Mouse (Mus musculus): ENCODE measurements around the gene Lrrc41.
A peak's percentile ranks its signal among the peaks of the same experiment; 100 is the strongest.

Gene Lrrc41

DNA sequence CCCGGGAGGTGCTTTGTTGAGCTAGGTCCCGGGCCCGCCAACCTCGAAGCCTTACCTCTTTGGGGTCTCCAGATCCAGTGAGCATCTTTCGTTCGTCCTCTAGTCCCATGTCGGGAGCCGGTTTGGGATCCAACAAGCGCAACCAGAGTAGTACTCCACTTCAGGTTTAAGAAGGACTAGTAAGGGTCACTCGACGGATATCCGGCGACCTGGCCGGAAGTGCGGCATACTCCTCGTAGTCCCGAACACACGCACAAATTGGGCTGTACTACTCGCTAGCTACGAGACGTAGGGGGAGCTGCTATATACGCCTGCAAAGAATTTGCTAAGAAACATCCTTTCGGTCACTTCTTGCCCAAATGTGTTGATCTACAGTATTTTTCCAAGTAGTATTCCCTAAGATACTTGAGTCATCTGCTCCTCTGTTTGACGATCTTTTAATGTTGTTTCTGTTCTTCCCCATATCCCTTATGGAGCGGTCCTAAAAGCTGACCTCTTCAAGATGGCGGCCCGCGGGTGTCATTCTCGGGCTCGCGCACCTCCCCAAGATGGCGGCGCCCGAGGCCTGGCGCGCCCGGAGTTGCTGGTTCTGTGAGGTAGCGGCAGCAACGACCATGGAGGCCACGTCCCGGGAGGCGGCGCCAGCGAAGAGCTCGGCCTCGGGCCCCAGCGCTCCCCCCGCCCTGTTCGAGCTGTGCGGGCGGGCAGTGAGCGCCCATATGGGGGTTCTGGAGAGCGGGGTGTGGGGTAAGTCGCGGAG lies at the start of gene Lrrc41, which contains the start of gene Uqcrh:
Gene Lrrc41 (plus strand): TSS at position 409 of the 760 bp plus-strand sequence.
Gene Uqcrh (minus strand): TSS at position 211 of the 760 bp plus-strand sequence.
- peak; percentile 94 for DNase-seq (ENCODE audit: low spot score in 2 of 2)

DNA sequence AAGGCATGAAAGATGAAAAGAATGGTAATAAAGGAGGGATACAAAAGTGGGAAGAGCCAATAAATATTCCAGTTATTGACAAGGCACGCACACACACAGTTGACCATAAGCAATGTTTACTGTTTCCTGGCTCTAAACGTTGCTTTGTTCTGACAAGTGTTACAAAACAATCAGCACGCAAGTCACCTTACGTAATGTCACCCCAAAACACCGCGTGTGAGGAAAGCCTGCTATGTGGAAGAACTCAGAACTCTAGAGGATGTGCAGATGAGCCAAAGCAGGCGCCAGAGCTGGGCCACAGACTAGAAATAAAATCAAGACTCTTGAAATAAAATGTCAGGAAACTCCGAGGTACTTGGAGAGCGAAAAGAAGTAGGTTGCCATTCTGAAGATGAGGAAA lies 42.2 kb upstream of the Lrrc41 start:
- DNase-seq (ENCODE audit: low spot score in 2 of 2), result no peak

DNA sequence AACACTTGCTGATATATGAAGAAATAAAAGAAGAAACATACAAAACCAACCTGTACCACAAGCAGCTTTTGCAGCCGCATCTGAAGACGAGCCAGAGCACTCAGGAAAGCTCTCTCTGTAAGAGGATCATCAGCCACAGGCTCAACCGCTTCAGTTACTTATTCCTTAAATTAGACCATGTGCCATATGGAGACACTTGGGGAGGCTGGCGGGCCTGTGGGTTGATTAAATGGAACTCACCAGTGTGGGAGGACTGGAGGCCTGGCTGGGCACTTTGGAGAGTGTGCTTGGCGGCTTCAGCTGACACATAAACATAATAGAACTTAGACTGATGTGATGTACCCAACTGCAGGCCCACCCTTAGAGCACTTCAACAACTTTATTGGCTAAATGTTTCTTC lies 41.7 kb upstream of the Lrrc41 start:
- peak; percentile 62 to 73 for DNase-seq (ENCODE audit: low spot score in 2 of 2)

DNA sequence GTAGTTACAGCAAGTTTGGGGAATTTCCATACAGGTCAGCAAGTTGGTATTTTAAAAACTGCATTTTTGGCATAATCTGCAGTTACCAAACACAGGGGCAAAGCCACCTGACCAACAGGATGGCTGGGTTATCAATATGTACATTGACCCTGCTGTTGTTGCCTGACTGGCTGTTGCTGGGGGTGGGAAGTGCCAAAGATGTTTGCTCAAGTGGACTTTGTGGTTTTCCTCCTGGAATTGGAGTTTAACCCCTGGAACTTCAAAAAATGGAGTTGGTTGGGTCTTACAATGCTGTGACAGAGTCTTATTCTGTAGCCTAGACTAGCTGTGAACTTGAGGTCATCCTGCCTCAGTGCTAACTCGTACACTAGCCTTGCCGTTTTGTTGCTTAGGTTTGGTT lies 34.6 kb upstream of the Lrrc41 start:
- DNase-seq (ENCODE audit: low spot score in 2 of 2), result no peak

DNA sequence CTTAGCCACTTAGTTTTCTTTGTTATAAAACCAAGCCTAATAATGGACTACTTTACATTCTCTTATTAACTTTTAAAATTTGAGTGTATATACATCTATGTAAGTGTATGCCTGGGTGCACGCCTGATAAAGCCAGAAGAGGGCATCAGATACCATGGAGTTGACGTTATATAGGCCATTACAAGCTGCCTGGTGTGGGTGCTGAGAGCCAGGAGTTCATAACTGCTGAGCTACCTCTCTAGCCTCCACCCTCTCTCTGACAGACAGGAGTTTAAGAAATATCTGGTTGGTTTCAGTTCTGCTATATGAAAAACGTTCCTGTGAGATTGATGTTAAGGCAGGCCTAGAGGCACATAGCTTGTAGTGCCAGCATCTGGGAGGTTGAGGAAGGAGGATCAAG lies 32.9 kb upstream of the Lrrc41 start:
- DNase-seq (ENCODE audit: low spot score in 2 of 2), result no peak

DNA sequence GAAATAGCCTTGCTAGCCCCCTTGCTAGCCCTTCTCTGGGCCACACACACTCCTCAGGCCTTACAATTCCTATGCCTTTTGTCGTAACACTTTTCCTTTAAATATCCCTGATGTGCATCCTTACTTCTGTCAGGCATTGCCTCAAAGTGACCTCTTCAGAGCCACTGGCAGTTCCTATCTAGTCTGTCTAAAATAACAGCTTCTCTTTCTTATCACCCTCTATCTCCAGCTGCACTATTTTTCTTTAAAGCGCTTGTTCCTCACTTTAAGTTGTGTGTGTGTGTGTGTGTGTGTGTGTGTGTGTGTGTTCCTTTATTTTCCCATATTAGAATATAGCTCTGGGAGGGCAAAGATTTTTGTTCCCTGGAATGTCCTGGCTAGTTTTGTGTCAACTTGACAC lies 28.5 kb upstream of the Lrrc41 start:
- no peak for DNase-seq (ENCODE audit: low spot score in 2 of 2)

DNA sequence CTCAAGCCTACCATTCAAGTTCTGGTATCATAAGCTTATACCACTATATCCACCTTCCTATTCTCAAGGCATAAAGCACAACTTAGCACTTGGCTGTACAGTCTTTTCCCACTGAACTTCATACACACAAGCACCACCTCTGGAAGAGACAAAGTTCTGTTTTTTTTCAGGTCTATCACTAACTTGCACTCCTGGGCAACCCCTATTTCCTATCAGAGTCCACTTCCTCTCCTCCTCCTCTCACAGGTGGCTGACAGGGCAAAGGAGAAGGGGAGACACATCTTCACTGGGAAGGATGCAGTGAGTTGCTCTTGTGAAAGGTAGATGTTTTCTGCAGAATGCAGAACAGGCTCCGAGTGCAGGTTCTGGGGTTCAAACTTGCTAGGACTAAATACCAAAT lies 27.4 kb upstream of the Lrrc41 start:
- no peak for DNase-seq (ENCODE audit: low spot score in 2 of 2)

DNA sequence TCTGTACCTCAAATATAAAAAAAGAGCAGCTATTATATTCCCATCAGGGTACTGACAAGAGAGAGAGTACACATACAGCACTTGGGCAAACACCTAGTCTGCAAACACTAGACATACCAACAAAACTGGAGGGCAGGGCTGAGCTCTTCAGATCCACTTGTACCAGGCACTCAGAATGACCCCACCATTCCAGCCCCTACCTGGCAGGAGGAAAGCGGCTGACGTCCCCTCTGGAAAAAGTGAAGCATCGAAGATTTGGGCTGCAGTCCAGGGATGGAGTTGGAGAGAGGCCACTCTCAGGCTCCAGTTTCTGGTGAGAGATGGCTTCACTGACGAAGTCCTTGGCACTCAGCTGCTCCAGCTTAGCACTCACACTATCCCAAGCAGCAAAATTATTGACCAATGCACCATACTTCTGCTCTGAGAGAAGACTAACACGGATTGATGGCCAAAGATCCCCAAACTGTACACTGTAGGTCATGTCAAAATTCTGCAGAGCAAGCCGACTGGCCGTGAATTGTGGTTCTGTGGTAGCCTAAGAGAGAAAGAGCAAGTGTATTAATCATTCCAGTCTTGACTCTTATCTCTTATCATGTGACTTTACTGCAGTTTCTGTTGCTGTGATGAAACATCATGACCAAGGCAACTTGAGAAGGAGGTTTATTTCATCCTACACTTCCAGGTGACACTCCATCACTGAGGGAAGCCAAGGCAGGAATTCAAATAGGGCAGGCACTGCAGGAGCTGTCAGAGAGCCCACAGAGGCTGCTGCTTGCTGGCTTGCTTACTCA lies 26.7 kb upstream of the Lrrc41 start:
- DNase-seq (ENCODE audit: low spot score in 2 of 2), result no peak

DNA sequence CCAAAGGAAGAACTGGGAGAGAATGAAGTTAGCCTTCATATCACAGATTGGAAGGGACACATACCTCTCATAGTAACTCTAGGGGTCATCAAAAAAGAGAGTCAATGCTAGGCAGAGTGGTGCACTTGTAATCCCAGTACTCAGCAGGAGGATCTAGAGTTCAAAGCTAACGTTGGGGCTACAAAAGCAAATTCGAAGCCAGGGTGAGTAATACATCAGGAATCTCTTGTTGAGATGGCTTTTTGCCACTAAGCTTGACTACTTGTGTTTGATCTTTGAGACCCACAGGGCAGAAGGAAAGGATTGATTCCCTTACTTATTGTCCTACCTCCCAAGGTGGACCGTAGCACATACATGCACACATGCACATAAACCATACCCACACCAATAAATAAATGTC lies 25.9 kb upstream of the Lrrc41 start:
- DNase-seq (ENCODE audit: low spot score in 2 of 2), result no peak

DNA sequence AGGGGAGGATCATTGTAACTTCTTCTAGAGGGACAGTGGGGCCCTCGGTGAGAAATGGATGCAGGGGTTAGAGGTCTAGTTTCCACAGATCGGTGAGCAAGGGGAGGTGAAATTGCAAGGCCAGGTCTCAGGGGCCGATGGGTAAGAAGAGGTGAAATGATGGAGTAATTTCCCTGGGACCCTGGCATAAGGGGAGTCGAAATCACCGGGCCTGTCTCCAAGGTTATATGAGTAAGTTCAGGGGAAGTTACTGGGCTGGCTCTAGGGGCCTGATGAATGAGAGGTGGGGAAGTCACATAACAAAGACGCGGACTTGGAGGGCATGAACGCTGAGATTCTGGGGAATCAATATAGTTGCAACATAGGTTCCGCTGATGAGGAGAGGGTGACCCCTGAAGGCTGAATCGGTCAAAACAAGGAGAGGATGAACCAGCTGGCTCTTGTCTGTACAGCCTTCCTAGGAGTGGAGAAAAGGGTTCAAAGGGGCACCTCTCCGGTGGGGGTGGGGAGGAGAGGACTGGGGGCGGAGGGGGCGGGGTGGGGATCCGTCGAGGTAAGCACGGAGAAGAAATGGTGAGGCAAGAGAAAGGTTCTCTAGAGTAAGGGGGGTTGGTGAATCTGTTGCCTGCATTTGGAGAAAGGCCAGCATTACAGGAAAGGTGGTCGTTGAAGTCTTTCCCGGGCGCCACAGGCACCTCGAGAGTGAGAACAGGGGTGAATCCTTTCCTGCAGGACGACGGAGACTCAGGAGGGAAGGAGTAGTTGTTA lies 22.4 kb upstream of the Lrrc41 start:
- DNase-seq (ENCODE audit: low spot score in 2 of 2), result no peak

DNA sequence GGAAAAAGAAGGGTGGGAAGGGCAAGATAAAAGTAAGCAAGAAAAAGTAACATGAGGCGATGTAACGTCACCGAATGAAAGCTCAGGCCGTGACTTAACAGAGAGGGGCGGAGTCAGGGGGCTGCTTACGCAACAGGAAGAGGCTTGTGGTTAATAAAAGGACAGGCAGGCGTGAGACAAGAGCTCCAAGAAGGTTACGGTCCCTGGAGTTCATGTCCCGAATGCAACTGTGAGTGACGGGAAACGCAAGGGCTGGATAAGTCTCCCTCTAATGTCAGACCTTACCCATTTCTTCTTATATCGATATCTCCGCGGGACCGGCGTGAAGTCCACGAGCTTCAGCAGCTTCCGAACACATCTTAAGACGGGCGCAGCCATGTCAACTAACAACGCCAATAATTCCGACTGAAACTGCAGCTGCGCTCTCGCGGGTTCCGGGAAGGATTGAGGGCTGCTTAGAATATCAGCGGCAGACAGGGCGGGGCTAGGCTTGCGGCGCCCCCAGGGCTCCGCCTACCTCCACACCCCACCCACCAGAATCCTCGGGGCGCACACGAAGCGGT lies 21.6 kb upstream of the Lrrc41 start, which contains the start of gene Nsun4:
Gene Nsun4 (minus strand): TSS at position 478 of the 563 bp plus-strand sequence.
- DNase-seq (ENCODE audit: low spot score in 2 of 2), result peak; percentile 86 to 91

DNA sequence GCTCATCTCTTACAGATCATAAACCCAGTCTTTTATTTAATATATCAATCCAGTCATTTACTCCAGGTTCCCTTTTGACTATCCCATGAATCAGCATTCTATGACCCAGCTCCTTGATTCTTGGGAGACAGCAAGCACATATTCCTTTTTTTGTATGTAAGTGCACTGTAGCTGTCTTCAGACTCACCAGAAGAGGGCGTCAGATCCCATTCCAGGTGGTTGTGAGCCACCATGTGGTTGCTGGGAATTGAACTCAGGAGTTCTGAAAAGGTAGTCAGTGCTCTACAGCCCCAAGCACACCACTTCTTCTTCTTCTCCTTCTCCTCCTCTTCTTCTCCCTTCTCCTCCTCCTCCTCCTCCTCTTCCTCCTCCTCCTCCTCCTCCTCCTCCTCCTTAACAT lies 17.5 kb upstream of the Lrrc41 start:
- no peak for DNase-seq (ENCODE audit: low spot score in 2 of 2)

DNA sequence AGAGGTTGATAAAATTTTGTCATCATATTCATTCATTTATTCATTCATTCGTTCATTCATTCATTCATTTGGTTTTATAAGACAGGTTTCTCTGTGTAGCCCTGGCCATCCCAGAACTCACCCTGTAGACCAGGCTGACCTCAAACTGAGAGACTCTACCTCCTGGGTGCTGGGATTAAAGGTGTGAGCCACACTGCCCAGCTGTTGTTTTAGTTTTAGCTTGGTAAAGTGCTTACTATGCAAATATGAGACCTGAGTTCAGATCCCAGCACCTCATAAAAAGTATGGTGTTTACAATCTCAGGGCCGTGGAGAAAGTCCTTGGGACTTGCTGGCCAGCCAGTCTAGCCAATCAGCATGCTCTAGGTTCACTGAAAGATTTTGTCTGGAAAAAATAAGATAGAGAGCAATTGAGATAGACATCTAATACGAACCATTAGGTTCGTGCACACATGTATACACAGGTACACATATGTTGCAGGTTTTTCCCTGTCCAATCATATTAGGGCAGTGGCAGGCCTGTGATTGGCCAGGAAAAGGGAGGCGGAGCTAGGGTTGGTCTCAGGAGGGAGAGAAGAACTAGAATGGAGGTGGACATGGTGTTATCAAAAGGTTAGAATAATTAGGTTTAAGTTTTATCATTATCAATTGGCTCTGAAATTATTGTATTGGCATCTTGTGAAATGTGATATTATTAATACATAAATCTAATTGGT lies 15.9 kb upstream of the Lrrc41 start:
- DNase-seq (ENCODE audit: low spot score in 2 of 2), result no peak

DNA sequence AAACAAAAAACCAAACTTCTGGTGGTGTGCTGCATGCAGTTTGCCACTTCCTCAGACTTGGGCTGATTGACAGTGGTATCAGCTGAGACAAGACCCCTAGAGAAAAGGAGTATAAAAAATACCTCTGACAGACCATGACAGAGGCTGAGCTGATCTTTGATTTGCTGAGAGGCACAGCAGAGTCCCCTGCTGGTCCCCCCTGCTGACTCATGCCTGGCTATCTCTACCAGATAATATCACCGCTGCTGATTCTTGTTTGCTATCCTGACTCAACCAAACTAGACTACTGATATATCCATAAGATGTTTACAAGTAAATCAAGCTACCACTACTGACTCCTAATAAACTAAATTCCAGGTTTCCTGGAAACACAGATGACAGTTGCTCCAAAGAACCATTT lies 11.2 kb upstream of the Lrrc41 start:
- DNase-seq (ENCODE audit: low spot score in 2 of 2), result no peak

DNA sequence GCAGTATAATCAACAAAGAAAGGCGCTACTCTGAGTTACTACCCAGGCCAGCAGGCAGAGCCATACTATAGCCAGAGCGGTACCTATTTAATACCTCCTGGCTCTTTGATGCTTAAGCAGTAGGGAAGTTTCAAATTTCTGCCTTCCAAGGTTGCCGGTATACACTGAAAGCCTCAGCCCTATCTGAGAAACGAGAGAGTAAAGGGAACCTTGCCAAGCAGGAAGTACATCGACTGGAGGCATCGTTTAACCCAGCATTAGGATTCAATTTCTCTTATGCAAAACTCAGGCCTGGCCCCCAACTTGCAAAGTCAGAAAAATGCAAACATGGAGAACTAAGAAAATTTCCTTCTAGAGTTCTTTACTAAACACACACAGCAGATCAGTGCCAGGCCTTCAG lies 5.0 kb upstream of the Lrrc41 start:
- no peak for DNase-seq (ENCODE audit: low spot score in 2 of 2)

DNA sequence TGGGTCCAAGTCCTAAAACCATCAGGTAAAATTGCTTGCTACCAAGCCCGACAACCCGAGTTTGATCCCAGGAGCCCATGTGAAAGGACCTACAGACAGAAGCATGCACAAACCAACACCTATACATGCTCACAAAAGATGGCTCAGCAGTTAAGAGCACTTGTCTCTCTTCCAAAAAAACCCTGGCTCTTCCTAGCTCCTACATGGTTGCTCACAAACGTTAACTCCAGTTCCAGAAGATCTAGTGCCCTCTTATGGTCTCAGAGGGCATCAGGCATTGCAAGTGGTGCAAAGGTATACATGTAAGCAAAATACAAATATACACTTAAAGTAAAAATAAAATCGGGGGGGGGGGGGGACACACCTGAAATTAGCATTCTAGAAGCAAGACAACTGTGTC lies 1.9 kb upstream of the Lrrc41 start:
- no peak for DNase-seq (ENCODE audit: low spot score in 2 of 2)

DNA sequence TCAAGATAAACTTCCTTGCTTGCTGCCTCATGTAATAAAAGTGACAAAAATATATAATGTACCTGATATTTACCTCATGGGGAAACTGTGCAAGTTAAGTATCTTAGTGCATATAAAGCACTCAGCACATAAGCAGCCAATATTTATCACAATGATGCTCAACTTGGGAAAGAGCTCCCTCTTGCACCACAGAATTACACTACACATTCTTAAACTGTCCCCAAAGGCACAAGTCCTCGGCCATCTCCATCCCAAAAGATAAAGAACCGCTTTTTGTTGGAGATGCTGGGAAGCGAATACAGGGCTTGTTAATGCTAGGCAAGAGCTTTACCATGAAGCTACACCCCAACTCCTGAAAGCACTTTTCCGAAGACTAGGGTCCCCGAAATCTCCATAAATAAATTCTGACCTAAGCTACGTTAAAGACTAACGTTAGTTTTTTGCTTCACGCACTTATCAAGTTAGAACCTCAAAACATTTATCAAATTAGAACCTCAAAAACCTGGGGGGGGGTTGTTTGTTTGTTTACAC lies 859 bp upstream of the Lrrc41 start:
- no peak for DNase-seq (ENCODE audit: low spot score in 2 of 2)

DNA sequence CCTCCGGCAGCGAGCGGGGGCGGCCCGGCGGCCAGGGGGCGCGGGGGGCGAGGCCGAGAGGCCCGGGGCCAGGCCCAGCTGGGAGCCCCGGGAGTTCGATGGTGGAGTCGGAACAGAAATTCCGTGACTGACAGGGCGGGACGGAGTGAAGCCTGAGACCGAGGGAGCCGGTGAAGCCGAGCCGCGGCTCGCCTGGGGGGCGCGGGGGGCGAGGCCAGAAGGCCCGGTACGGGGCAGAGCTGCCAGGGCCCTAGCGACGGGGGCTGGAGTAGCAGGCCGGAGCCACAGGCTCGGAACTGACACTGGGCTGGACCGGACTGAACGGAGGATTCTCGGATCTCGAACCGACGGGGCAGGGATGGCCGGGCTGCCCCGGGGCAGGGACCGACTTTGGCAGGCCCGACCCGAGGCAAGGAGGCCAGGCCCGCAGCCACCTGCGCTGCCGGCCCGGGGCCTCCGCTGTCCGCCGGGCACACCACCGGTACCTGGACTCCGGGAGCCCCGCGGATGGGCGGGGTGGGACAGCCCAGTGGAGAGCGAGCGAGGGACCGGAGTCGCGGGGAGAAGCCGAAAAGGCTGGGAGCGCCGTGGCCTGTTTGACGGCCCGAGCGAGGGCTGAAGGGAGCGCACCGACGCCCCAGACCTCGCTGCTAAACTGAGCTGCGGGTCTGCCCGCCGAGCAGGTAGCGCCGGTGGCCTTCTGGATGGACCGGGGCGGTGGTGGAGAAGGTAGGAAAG lies 731 bp downstream of the Lrrc41 start:
- DNase-seq (ENCODE audit: low spot score in 2 of 2), result no peak

DNA sequence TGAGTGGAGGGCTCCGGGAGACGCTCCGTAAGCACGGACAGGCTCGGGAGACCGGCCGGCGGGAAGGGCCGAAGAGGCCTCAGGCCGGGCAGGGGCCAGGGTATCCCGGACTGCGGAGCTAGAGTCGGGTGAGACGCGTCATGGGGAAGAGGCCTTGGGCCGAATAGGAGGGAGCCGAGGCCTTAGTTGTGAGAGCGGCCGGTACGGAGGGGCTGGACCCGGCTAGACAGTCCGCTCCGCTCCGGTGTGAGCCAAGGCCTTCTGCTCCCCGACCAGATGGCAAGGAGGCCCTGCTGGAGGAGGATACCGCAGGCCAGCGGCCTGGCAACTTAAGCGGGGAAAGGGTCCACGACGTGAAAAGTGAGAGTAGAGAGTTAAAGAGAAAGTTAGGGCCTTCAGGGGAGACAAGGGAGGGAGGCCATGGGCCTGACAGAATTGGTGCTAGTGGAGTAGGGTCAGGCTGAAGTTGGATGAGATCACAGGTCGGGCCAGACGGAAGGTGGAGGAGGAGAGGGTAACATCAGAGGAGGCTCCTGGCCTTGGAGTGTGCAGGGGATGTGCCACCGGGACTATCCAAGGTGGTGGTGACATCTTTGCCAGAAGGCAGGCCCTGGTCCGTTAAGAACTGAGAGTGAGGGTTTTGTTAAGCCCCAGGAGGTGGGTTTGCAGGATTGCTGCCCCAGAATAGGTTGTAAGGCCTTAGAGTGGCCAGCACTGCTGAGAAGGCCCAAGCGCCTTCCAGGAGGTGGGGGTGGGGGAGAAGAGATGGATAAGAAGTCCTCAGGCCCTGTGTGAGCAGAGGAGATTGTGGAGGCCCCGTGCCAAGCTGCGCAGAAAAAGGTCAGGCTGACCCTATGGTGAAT lies 1.5 kb downstream of the Lrrc41 start:
- DNase-seq (ENCODE audit: low spot score in 2 of 2), result no peak

All from right cerebral cortex, postnatal 36 days (tissue).